Mouse (Mus musculus) thymus, postnatal 0 days (tissue): ENCODE results near the gene Gpbp1l1. TPM values are rescaled to one million over a fixed set of nuclear protein-coding genes. Genes with fewer than 3 reads are reported as not detected.

Experiments
- DNase-seq: peaks from one replicate; pipeline ENCODE4 v3.0.0-alpha.2; 2015; ENCODE audit warnings: low spot score
- polyA plus RNA-seq: library from polyadenylated mRNA; unstranded; fragments of >200 nt; fragmentation: Nextera tagmentation; extraction: Ambion mirVana; gene quantifications from 2 replicates; pipeline ENCODE4 v1.2.1, GENCODE M21; 2015

Gene Gpbp1l1
- polyA plus RNA-seq = 53.2 and 54.5 TPM in 2 replicates

DNA sequence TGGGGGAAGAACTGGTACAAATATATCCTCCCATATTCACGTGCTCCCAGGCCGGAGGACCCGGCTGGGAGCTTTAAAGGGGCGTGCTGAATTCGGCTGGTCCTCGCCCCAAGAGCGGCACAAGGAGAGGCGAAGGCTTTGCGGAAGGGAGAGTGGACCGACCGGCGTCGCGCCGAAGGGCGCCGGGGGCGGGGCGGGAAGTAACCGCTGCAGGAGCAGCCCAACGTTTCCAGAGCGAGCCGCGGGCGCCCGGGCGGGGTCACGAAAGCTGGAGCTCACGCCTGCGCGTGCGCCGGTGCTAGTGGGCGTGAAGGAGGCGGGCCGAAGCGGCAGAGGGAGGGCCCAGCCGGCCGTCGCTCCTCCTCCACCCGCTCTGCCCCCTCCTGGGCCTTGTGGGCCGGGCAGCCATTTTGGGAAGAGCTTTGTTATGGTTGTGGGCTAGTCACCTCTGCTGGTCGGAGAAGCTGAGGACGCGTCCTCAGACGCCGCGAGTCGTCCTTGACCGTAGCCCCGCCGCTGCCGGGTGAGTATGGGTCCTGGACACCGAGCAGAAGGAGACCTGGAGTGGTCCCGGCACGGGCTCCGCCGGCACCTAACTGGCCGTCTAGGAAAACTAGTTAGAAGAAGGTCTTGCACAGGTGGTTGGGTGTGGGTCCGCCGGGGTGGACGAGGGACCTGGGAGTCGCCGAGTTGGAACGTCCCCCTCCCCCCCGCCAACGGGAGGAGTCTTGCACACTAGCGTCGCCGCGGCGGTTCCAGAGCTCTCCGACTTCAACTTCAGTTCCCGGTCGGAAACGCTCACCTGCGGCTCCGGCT, at the start of gene Gpbp1l1:
Gene Gpbp1l1, plus strand, starts transcription at position 353 of the 816 bp plus-strand sequence.
- DNase-seq = peak; percentile 97

DNA sequence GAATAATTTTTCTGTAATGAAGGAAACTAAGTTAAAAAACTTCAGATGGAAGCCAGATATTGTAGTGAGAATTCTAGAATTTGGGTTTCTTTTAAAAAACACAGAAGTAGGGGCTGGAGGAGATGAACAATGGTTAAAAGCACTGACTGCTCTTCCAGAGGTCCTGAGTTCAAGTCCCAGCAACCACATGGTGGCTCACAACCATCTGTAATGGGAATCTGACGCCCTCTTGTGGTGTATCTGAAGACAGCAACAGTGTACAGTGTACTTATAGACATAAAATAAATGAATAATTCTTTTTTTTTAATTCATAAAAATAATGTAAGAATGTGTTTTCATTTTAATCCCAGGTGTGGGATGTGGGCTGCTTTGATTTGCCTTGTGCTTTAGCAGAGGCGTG, 26.3 kb upstream of the Gpbp1l1 start:
- DNase-seq = no peak

DNA sequence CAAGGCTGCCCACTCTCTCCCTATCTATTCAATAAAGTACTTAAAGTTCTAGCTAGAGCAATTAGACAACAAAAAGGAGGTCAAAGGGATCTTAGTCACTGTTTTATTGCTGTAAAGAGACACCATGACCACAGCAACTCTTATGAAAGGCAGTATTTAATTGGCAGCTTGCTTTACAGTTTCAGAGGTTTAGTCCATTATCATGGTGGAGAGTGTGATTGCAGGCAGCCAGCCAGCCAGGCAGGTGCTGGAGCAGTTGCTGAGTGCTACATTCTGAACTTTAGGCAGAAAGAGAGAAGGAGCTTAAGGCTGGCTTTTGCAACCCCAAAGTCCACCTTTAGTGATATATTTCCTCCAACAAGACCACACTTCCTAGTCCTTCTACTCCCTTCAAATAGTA, 21.1 kb upstream of the Gpbp1l1 start:
- no peak for DNase-seq

DNA sequence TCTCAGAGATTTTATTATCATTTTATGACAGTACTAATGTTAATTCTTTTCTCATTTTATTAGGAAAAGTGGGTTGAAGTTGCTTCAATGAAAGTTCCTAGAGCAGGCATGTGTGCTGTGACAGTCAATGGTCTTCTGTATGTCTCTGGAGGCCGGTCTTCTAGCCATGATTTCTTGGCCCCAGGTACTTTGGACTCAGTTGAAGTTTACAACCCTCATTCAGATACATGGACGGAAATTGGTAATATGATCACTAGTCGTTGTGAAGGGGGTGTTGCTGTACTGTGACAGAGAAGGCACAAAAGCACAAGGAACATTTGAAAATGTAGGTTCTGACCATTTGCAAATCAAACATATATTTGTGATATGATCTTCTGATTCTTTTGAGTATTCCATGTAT, 19.7 kb upstream of the Gpbp1l1 start:
- DNase-seq = no peak

DNA sequence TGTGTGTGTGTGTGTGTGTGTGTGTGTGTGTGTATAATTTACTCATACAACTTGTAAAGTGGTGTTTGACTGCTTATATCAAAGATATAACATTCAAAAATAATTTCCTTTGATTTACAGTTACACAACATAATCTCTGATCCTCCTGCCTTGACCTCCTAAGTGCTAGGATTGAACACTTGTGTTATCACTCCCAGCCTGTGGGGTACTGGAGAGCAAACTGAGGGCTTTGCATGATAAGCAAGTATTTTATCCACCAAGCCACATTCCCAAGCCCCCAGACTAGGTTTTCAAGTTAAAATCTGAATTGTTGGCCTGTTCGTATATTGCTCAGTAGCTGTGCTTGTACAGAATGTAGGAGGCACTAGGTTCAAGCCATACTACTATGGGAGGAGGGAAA, 7.0 kb upstream of the Gpbp1l1 start:
- no peak for DNase-seq

DNA sequence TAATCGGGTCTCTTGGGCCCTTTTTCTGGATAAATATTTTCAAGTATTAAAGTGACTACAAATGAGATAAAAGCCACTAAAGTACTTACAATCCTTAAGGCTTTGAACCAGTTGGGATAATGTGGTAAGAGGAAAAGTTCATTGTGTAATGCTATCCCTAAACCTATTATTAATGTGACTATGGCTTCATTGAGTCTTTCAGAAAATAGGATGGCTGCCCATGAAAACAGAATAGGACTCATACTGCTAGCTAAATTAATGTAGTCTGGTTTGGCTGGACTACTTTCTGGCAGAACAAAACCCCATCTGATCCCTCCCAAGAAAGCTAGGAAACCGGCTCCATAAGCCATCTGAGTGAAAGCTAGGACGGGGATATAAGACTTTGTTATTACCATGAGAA, 4.4 kb upstream of the Gpbp1l1 start:
- DNase-seq = no peak

DNA sequence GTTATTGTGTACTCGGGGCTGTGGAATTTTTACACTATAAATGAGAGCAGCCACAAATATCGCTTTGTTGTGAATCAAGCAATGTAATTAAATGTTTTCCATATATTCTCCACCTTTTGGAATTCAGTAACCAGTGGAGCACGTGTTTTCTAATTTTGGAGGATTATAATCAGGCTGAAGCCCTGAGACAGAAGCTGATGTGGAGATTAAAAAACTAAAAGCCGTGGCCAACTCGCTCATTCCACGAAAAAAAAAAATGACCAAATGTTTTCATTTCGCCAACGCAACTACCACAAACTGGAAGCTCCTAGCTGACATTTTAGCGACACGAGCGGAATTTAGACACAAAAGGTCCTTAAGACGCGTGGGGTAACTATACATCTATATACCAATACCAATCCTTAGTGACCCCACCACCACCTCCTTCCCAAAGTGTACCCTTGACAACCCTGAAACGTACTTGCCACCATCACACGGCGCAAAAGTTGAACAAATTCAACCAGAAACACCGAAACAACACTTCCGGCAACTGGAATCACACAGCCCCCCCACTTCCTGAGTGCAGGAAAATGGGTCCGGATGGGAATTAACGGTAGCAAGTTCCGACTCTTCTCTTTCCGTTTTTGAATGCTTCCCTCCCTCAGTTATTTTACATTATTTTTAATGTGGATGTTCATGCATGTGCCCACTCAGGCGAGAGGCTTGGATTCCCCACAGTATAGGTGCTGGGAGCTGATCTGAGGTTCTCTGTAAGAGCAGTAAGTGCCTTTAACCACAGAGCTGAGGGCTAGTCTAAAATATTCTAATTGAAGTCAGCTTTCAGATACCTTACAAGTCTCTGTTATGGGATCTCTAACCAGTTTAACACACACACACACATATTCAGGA, 1.8 kb upstream of the Gpbp1l1 start, which contains the start of gene Tmem69:
Gene Tmem69, minus strand, starts transcription at position 524 of the 888 bp plus-strand sequence.
- peak; percentile 69 for DNase-seq

DNA sequence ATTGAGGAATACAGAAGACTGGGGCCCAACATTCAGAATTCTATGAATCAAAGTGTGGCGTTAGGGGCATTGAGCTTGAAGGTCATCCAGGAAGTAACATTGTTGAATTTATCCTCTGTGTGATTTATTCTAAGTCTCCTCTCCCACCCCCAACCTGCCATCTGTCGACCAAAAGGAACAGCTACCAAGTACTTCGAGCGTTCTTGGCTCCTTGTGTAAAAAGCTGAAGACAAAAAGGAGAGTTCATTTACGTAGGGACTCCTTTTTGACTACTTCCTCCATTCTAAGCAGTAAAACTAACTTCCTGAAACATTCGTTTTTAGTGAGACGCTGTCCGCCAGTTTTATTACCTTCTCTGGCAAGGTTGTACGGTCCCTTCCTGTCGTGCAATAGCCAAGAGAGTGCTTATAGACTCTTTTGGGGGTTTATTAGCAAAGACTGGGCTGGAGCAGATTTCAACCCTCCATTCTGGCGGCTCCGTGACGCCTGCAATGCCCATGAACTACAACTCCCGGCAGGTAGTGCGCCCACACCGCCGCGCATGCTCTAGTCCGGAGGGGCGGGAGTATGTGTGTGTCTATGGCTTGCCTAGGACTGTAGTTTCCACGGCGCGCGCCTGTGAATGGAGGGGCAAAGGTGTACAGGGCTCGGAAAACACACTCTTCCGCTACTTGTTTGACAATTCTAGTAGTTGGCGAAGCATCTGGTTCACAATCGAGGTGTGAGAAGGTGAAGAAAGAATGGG, 725 bp upstream of the Gpbp1l1 start:
- DNase-seq = peak; percentile 95

DNA sequence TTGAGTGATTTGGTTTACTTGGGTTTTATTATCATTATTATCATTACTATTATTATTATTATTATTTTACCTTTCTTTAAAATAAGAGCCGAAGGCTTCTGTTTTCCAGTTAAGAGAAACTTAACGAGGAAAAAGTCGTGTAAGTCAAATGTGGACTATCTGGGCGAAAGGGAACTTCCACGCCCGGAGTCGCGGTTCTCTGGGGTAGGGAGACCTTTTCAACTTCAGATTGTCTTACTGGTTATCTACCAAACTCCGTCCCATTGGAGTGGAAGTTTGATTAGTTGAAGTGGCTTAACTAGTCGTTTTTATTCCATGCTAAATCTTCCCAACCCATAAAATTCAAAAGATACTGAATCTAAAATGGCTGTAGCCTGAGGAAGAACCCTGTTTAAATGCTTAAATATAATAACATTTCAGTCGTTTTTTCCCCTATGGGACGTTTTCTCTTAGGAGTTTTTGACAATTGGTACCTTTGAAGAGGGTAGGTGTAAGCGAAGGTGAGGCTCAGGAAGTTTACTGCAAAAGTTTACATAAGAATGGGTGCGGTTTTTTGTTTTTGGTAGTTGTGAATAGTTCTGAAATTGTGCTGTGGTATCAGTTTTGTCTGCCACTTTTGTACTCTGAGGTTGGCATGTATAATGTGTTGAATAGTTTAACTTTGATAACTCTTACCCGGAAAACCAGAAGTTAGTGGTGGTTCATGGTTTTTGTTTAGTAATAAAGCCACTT, 859 bp downstream of the Gpbp1l1 start:
- no peak for DNase-seq

DNA sequence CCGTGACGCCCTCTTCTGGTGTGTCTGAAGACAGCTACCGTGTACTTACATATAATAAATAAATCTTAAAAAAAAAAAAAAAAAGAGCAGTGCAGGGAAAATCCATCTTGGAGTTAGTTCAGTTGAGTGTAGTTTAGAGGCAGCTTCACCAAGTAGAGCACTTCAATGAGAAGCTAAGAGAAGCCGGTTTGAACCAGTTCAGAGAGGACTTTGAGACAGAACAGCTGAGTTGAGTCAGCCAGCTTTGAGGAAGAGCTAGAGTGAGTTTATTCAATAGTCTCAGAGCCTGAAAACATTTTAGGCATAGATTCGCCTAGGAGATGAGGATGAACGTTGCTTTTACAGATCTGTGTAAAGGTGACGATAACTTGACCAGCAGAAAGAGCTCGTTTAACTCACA, 38.3 kb downstream of the Gpbp1l1 start:
- DNase-seq = no peak

DNA sequence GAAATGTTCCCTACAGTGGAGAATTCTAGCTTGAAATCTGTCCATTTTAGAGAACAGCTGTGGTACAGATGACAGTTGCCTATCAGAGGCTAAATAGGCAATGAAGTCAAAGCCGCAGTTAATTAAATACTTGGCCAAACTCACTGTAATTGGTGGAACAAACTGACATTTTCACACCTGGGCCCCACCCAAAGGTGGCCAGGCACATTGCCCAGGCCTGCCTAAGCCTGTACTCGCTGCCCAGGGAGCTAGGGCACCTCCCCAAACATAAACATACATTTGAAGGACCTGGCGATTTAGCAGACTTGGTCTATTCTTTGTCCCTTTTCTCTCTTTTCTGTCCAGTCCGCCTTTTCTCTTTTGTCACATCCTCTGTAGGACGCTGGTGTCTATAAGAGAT, 38.9 kb downstream of the Gpbp1l1 start, which contains the start of gene Ccdc17:
Gene Ccdc17, plus strand, starts transcription at position 276 of the 400 bp plus-strand sequence.
- DNase-seq = no peak

DNA sequence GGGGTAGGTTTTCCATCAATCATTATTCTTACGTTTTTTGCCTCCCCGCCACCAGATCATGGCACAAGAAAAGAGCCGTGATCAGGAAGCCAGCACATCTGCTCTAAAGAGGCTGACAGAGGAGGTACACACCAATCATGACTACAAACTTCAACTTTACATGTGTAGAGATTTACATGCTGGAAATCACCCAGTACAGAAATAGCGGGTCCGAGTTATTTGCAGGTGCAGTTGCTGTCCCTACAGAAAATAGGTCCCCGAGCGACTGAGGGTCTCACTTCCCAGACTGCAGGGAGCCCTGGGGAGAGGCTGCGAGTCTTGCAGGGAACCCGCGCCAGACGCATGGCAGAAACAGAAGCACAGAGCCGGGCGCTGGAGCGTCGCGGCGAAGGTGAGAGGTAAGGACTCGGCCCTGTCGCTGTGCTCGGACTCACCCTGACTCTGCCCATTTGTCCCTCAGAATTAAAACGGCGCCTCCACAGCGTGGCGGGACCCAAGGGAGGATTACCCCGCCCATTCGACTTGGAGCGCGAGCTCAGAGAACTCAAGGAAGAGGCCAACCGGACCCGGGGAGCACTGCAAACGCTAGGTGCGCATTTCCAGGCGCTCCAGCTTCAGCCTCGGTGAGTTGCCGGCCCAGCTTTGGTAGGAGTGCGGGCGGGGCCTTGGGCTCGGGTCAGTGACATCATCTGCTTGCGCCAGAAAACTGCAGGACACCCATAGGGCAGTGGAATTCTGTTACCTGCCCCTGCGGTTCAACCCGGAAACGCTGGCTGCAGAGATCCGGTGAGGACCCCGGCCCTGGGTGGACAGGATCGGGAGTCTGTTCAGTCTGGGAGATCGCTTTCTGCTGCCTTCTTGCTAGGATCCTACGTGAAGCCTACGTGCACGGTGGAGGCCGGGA, 39.8 kb downstream of the Gpbp1l1 start:
- peak; percentile 61 for DNase-seq

DNA sequence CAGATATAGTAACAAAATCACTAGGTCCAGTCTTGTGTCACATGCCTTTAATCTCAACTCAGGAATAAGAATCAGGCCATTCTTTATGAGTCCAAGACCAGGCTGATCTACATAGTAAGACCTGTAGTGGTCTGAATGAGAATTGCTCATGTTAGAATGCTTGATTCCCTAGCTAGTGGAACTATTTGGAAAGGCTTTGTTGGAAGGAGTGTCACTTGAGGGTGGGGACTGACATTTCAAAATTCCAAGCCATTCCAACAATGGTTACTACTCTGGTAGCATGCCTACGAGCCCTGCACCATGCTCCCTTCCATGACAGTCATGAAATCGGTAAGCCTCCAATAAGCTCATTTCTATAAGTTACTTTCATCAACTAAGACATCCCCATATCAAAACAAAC, 55.2 kb downstream of the Gpbp1l1 start:
- DNase-seq = no peak

DNA sequence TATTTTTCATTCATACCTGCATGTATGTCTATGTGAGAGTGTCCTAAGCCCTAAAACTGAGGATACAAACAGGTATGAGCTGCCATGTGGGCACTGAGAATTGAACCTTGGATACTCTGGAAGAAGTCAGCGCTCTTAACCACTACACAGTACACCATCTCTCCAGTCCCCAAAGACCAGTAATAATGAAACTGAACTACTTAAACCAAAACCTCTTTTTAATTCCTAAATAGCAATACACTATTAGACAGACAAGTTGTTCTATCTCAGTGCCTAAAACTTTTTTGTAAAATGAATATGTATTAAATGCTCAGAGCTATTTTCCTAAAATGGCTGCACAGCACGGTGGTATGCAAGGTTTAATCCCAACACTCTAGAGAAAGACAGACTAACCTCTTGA, 57.8 kb downstream of the Gpbp1l1 start:
- no peak for DNase-seq

DNA sequence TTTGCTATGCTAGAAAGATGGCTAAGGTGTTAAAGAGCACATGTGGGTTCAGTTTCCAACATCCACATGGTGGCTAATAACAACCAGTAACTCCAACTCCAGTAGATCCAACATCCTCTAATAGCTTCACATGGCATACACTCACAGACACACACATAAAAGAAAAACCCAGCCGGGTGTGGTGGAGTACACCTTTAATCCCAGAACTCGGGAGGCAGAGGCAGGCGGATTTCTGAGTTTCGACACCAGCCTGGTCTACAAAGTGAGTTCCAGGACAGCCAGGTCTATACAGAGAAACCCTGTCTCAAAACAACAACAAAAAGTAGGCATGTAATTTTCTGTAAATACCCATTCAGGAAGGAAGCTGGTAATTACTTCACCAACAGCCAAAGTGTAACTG, 67.4 kb downstream of the Gpbp1l1 start:
- no peak for DNase-seq

DNA sequence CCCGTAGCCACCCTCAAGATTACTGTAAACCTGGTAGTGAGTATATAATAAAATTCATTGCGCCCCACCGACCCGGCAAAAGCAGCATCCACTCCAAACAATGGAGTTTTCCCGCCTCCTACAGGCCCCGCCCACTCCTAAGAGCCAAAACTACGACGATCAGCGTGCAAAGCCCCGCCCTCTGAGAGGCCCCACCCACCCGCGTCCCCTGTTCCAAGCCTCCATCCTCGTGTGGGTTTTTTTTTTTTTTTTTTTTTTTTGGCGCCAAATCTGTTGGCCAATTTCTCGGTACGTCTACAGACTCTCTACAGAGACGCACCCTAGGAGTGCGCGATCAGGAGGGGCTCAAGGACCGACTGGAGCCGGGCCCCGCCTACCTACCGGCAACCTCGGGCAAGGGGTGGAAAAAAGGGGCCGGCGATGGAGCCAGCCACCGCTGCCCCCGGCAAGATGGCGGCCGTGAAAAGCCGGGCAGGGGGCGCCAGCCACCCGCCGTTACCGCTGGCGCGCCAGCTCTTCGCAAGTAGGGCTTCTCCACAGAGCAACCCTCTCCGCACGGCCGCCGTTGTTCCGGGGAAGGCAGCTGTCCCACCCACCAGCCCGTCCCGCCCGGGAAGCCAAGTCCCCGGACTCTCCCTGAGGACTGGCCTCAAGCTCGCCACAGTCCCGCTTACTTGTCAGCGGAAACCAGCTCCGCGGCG, 69.3 kb downstream of the Gpbp1l1 start:
- DNase-seq = peak; percentile 91

DNA sequence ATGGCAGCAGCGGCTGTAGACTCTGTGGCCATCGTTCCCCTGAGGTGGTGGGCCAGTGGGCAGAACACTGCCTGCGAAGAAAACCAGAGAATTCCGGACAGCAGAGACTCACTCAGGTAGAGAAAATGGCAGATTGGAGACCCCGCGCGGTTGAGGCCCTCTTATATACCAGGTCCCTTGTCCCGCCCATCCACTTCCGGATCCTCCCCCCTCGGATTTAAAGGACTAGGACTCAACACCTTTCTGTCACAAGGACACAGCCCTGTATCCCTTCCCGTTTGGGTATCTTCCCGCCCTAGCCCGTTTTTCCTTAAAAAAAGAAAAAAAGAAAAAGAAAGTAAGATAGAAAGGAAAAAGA, 69.9 kb downstream of the Gpbp1l1 start:
- peak; percentile 94 for DNase-seq

DNA sequence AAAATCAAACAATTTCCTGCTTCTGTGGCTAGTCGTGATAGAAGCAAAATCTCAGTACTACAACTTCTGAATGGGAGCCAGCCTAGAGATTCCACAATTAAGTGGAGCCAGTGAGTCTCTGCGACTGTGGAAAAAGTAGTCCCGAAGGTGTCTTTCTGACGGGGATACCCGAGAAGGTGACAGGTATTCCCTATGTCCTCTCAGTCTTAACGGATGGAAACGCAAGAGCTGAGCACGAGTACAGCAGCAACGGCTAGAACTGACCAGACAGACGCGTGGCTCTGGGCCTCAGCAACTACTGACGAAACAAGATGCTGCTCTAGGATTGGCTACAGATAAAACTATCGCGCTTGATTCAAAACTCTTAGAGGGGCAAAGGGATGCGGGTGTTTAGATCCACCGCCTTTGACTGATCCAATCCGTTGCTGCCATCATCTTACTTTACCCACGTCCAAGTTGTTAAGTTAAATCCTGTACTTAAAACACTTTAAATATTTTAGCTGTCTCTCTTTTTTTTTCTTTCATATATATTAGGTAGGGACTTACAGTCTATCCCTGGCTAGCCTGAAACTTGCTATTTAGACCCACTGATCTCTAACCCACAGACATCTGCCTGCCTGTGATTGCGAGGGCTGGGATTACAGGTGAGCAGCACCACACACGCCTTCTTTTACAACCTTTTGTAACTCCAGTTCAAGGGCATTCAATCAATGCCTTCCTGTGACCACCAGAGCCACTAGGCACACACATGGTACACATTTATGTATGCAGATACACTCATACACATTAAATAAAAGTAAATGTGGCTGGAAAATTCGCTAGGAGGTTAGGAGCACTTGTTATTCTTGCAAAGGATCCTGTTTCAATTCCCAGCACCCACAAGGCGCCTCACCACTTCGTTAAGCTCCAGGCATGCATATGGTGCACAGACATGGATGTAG, 70.5 kb downstream of the Gpbp1l1 start, which contains the start of gene Nasp:
Gene Nasp, minus strand, starts transcription at position 220 of the 941 bp plus-strand sequence.
- peak; percentile 89 for DNase-seq
